Mouse (Mus musculus) C2C12 (cell line): ENCODE data around the gene Trio.

ENCODE experiments used
- CEBPB ChIP-seq: IDR thresholded peaks from one replicate; pipeline ENCODE4 v1.6.1; 2011; ENCODE audit warnings: low read depth, mild to moderate bottlenecking, control low read depth, moderate library complexity
- CTCF ChIP-seq: IDR thresholded peaks from one replicate; pipeline ENCODE4 v1.5.1; 2011; ENCODE audit not compliant: control insufficient read depth, insufficient read depth, insufficient read length
- MAX ChIP-seq: IDR thresholded peaks from one replicate; pipeline ENCODE4 v1.6.1; 2011; ENCODE audit warnings: mild to moderate bottlenecking, control low read depth
- MYOD1 ChIP-seq: IDR thresholded peaks from one replicate; pipeline ENCODE4 v1.6.1; 2011; ENCODE audit warnings: low read depth; ENCODE audit not compliant: control insufficient read depth, insufficient read length
- USF1 ChIP-seq: IDR thresholded peaks from one replicate; pipeline ENCODE4 v1.6.1; 2011; ENCODE audit warnings: low read depth, mild to moderate bottlenecking, control low read depth, moderate library complexity

- TF ChIP-seq CTCF, result no peak
- TF ChIP-seq MYOD1, result no peak
- TF ChIP-seq MAX, result no peak
- no peak for TF ChIP-seq USF1
- no peak for TF ChIP-seq CEBPB
These were observed 161.3 kb downstream of the Trio start for GRCm38 (mm10) chr15:27864397-27864796.
